Mouse (Mus musculus): Measurements from ENCODE around the gene Cpox. TPM values are rescaled to one million over a fixed set of nuclear protein-coding genes. Genes with fewer than 3 reads are reported as not detected.

Cpox gene
- total and polyA plus RNA-seq, 3 experiments = 266 to 1,587 (median 297) TPM

- no peaks in the 10 kb centered on the region for H3K36me3 ChIP-seq (replicated peaks)
- TF ChIP-seq TAL1 (conservative IDR thresholded peaks at IDR 0.05; ENCODE audit: low read depth, low read length) (no peak), CTCF (IDR thresholded peaks at IDR 0.05; ENCODE audit: low read depth, low read length) (no peak), POLR2AphosphoS5 (IDR thresholded peaks at IDR 0.05; ENCODE audit: insufficient replicate concordance, low read depth, low read length) (no peak)
- DNase-seq (ENCODE audit: low spot score) = no peak
- H3K27me3 ChIP-seq (ENCODE audit: insufficient read depth, low read length) = no peaks in the 10 kb centered on the region
- no peak for ATAC-seq (ENCODE audit: extremely low read depth, insufficient number of reproducible peaks, low FRiP score, poor library complexity, severe bottlenecking)
- H3K4me3 ChIP-seq (ENCODE audit: low read depth, low read length) = no peak overlapping the region
- peaks cover 31% of the 10 kb centered on the region for H3K4me1 ChIP-seq (ENCODE audit: insufficient read depth, low read depth, low read length)
- H3K9me3 ChIP-seq (replicated peaks) = no peaks in the 10 kb centered on the region
These were observed 14.3 kb upstream of the Cpox start for GRCm38 (mm10) chr16:58655751-58656150.

GRCm38 (mm10) chr16:58656526-58656925 is 13.6 kb upstream of the Cpox start:
- H3K4me1 ChIP-seq (ENCODE audit: insufficient read depth, low read depth, low read length) = peaks cover 38% of the 10 kb centered on the region
- DNase-seq (ENCODE audit: low spot score) (no peak), ATAC-seq (ENCODE audit: extremely low read depth, insufficient number of reproducible peaks, low FRiP score, poor library complexity, severe bottlenecking) (no peak)
- H3K4me3 ChIP-seq (ENCODE audit: low read depth, low read length) = no peak overlapping the region
- no peak for TF ChIP-seq POLR2AphosphoS5 (IDR thresholded peaks at IDR 0.05; ENCODE audit: insufficient replicate concordance, low read depth, low read length)
- TF ChIP-seq GATA1 (IDR thresholded peaks at IDR 0.05; ENCODE audit: borderline replicate concordance, low read length) = no peak
- no peak for TF ChIP-seq TAL1 (conservative IDR thresholded peaks at IDR 0.05; ENCODE audit: low read depth, low read length)
- TF ChIP-seq CTCF (IDR thresholded peaks at IDR 0.05; ENCODE audit: low read depth, low read length) = no peak
- no peak for TF ChIP-seq GATA2 (IDR thresholded peaks at IDR 0.05; ENCODE audit: borderline replicate concordance, low read depth, low read length)
- H3K36me3 ChIP-seq (replicated peaks) = no peaks in the 10 kb centered on the region
- no peaks in the 10 kb centered on the region for H3K9me3 ChIP-seq (replicated peaks)
- no peaks in the 10 kb centered on the region for H3K27me3 ChIP-seq (ENCODE audit: insufficient read depth, low read length)

- no peak for TF ChIP-seq CTCF (IDR thresholded peaks at IDR 0.05; ENCODE audit: low read depth, low read length)
- no peak for TF ChIP-seq POLR2AphosphoS5 (IDR thresholded peaks at IDR 0.05; ENCODE audit: insufficient replicate concordance, low read depth, low read length)
- TF ChIP-seq TAL1 (conservative IDR thresholded peaks at IDR 0.05; ENCODE audit: low read depth, low read length) = no peak
- TF ChIP-seq GATA2 (IDR thresholded peaks at IDR 0.05; ENCODE audit: borderline replicate concordance, low read depth, low read length) = no peak
- TF ChIP-seq GATA1 (IDR thresholded peaks at IDR 0.05; ENCODE audit: borderline replicate concordance, low read length) = no peak
- Histone ChIP-seq H3K9me3 (replicated peaks) (no peaks in the 10 kb centered on the region), H3K4me3 (ENCODE audit: low read depth, low read length) (no peak overlapping the region), H3K27me3 (ENCODE audit: insufficient read depth, low read length) (no peaks in the 10 kb centered on the region), H3K4me1 (ENCODE audit: insufficient read depth, low read depth, low read length) (peaks cover 58% of the 10 kb centered on the region), H3K36me3 (replicated peaks) (no peaks in the 10 kb centered on the region)
- ATAC-seq (ENCODE audit: extremely low read depth, insufficient number of reproducible peaks, low FRiP score, poor library complexity, severe bottlenecking) (no peak), DNase-seq (ENCODE audit: low spot score) (no peak)
These were observed 11.4 kb upstream of the Cpox start for GRCm38 (mm10) chr16:58658668-58659067.

GRCm38 (mm10) chr16:58661826-58662225 is 8.3 kb upstream of the Cpox start:
- H3K27me3 ChIP-seq (ENCODE audit: insufficient read depth, low read length) = no peaks in the 10 kb centered on the region
- H3K9me3 ChIP-seq (replicated peaks) = no peaks in the 10 kb centered on the region
- H3K4me1 ChIP-seq (ENCODE audit: insufficient read depth, low read depth, low read length) = peaks cover 76% of the 10 kb centered on the region
- no peaks in the 10 kb centered on the region for H3K36me3 ChIP-seq (replicated peaks)
- peak; percentile 64 for DNase-seq (ENCODE audit: low spot score)
- TF ChIP-seq GATA2 (IDR thresholded peaks at IDR 0.05; ENCODE audit: borderline replicate concordance, low read depth, low read length) (no peak), POLR2AphosphoS5 (IDR thresholded peaks at IDR 0.05; ENCODE audit: insufficient replicate concordance, low read depth, low read length) (no peak), TAL1 (conservative IDR thresholded peaks at IDR 0.05; ENCODE audit: low read depth, low read length) (peak; percentile 86), CTCF (IDR thresholded peaks at IDR 0.05; ENCODE audit: low read depth, low read length) (no peak), GATA1 (IDR thresholded peaks at IDR 0.05; ENCODE audit: borderline replicate concordance, low read length) (no peak)
- peak overlapping the region; percentile 25; the same call in 1 of the 2 replicates for H3K4me3 ChIP-seq (ENCODE audit: low read depth, low read length)
- peak; percentile 89 for ATAC-seq (ENCODE audit: extremely low read depth, insufficient number of reproducible peaks, low FRiP score, poor library complexity, severe bottlenecking)

- ATAC-seq (ENCODE audit: extremely low read depth, insufficient number of reproducible peaks, low FRiP score, poor library complexity, severe bottlenecking) = no peak
- H3K4me1 ChIP-seq (ENCODE audit: insufficient read depth, low read depth, low read length) = peaks cover 80% of the 10 kb centered on the region
- no peak overlapping the region; the same call in 1 of the 2 replicates for H3K4me3 ChIP-seq (ENCODE audit: low read depth, low read length)
These were observed 7.8 kb upstream of the Cpox start for GRCm38 (mm10) chr16:58662287-58662791.

GRCm38 (mm10) chr16:58663021-58663420 is 7.1 kb upstream of the Cpox start:
- no peaks in the 10 kb centered on the region for H3K9me3 ChIP-seq (replicated peaks)
- no peaks in the 10 kb centered on the region for H3K36me3 ChIP-seq (replicated peaks)
- ATAC-seq (ENCODE audit: extremely low read depth, insufficient number of reproducible peaks, low FRiP score, poor library complexity, severe bottlenecking) (0 out of 2 replicates have a peak, but pooled peaks have one; percentile 15), DNase-seq (ENCODE audit: low spot score) (no peak)
- no peaks in the 10 kb centered on the region for H3K27me3 ChIP-seq (ENCODE audit: insufficient read depth, low read length)
- no peak overlapping the region for H3K4me3 ChIP-seq (ENCODE audit: low read depth, low read length)
- H3K4me1 ChIP-seq (ENCODE audit: insufficient read depth, low read depth, low read length) = peaks cover 80% of the 10 kb centered on the region
- no peak for TF ChIP-seq GATA2 (IDR thresholded peaks at IDR 0.05; ENCODE audit: borderline replicate concordance, low read depth, low read length)
- TF ChIP-seq GATA1 (IDR thresholded peaks at IDR 0.05; ENCODE audit: borderline replicate concordance, low read length) = no peak
- TF ChIP-seq CTCF (IDR thresholded peaks at IDR 0.05; ENCODE audit: low read depth, low read length) = no peak
- no peak for TF ChIP-seq POLR2AphosphoS5 (IDR thresholded peaks at IDR 0.05; ENCODE audit: insufficient replicate concordance, low read depth, low read length)
- TF ChIP-seq TAL1 (conservative IDR thresholded peaks at IDR 0.05; ENCODE audit: low read depth, low read length) = no peak

More at GRCm38 (mm10) chr16:58662287-58662791, 7.8 kb upstream of the Cpox start:
- no peak for DNase-seq (ENCODE audit: low spot score)
- Histone ChIP-seq H3K36me3 (replicated peaks) (no peaks in the 10 kb centered on the region), H3K9me3 (replicated peaks) (no peaks in the 10 kb centered on the region), H3K27me3 (ENCODE audit: insufficient read depth, low read length) (no peaks in the 10 kb centered on the region)
- TF ChIP-seq CTCF (IDR thresholded peaks at IDR 0.05; ENCODE audit: low read depth, low read length) (no peak), TAL1 (conservative IDR thresholded peaks at IDR 0.05; ENCODE audit: low read depth, low read length) (no peak), GATA2 (IDR thresholded peaks at IDR 0.05; ENCODE audit: borderline replicate concordance, low read depth, low read length) (no peak), GATA1 (IDR thresholded peaks at IDR 0.05; ENCODE audit: borderline replicate concordance, low read length) (no peak), POLR2AphosphoS5 (IDR thresholded peaks at IDR 0.05; ENCODE audit: insufficient replicate concordance, low read depth, low read length) (no peak)
